Mouse (Mus musculus) hindbrain, embryonic 12.5 days (tissue): ENCODE data around the gene Hdac4. TPM values are rescaled to one million over a fixed set of nuclear protein-coding genes. Genes with fewer than 3 reads are reported as not detected.

ENCODE experiments used
- ATAC-seq: fragments of 200-750 bp; cut with Nextera tagmentation; 2 replicates; pipeline ENCODE4 v1.8.0; 2017; ENCODE audit warnings: moderate TSS enrichment; ENCODE audit not compliant: low FRiP score
- H3K27ac ChIP-seq: fragments of 300-500 bp; sonication (generic); 2 replicates; pipeline ENCODE4 v1.5.1; 2016; ENCODE audit warnings: mild to moderate bottlenecking
- H3K27me3 ChIP-seq: fragments of 300-500 bp; sonication (generic); 2 replicates; pipeline ENCODE4 v1.6.1; 2016; ENCODE audit warnings: mild to moderate bottlenecking
- H3K36me3 ChIP-seq: fragments of 300-500 bp; sonication (generic); 2 replicates; pipeline ENCODE4 v1.6.1; 2016; ENCODE audit warnings: mild to moderate bottlenecking
- H3K4me1 ChIP-seq: fragments of 300-500 bp; sonication (generic); 2 replicates; pipeline ENCODE4 v1.6.1; 2016
- H3K4me2 ChIP-seq: fragments of 300-500 bp; sonication (generic); replicated peaks from 2 replicates; pipeline ENCODE4 v1.6.1; 2016; ENCODE audit warnings: mild to moderate bottlenecking
- H3K4me3 ChIP-seq: fragments of 300-500 bp; sonication (generic); 2 replicates; pipeline ENCODE4 v1.5.1; 2016; ENCODE audit warnings: mild to moderate bottlenecking
- H3K9ac ChIP-seq: fragments of 300-500 bp; sonication (generic); 2 replicates; pipeline ENCODE4 v1.6.1; 2016; ENCODE audit warnings: mild to moderate bottlenecking, moderate library complexity
- H3K9me3 ChIP-seq: fragments of 300-500 bp; sonication (generic); replicated peaks from 2 replicates; pipeline ENCODE4 v1.6.1; 2016; ENCODE audit warnings: mild to moderate bottlenecking
- WGBS: fragments of 180-500 bp; shearing (Covaris S2); methylation state at CpG from one replicate; pipeline ENCODE4 v1.1.7; 2016; 5-methylcytosine and 5-hydroxymethylcytosine counted together
- polyA plus RNA-seq: library from polyadenylated mRNA; unstranded; fragments of >200 nt; fragmentation: Nextera tagmentation; extraction: Ambion mirVana; gene quantifications from 2 replicates; pipeline ENCODE4 v1.2.1, GENCODE M21; 2016

The Hdac4 gene
- polyA plus RNA-seq, 1 experiment from 2014 or later, result 25.5 TPM

DNA sequence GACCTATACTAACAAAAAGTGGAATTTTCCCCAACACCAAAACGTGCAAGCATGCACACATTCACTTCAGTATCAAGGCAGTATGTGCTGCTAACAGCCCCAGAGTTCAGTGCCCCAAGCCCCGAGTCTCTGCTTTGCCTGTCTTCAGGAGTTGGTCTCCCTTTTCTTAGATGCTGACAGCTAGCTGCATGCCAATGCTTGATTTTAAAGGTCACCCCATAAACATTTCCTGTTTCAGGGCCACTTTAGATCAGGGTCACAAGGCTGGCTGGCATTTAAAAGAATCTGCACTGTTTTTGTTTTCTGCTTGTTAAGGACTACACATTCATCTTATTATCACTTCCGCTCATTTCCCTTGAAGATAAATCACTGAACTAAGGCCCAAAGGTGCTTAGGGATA is 92.1 kb downstream of the Hdac4 start:
- H3K27me3 ChIP-seq, result no peaks in the 10 kb centered on the region
- peaks cover 8% of the 10 kb centered on the region; the same call in 1 of the 2 replicates for H3K4me1 ChIP-seq
- no peak overlapping the region for H3K27ac ChIP-seq
- ATAC-seq, result no peak
- H3K4me2 ChIP-seq, result no peak overlapping the region
- no peak overlapping the region for H3K4me3 ChIP-seq
- H3K9me3 ChIP-seq, result no peaks in the 10 kb centered on the region
- H3K9ac ChIP-seq, result no peak overlapping the region
- 87% methylated on average over 3 of the region's 3 CpGs for WGBS
- H3K36me3 ChIP-seq, result no peaks in the 10 kb centered on the region

DNA sequence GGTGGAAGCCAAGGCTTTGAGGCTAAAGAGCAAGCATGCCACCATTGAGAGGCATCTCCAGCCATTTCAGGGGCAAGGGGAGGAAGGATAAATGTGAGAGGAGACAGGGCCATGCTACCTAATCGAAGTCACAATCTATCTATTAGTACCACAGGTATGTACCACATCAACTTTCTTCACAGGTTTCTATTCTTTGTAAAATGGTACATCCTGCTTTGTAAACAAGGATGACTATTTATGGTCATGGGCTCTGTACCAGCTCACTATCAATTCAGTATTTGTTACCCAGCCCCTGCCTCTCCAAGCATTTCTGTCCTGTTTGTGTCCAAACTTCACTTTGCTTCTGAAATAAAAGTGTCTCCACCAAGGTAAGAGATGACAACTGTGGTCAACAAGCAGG is 92.7 kb downstream of the Hdac4 start:
- H3K4me1 ChIP-seq, result peaks cover 9% of the 10 kb centered on the region; the same call in 1 of the 2 replicates
- no peaks in the 10 kb centered on the region for H3K36me3 ChIP-seq
- H3K27me3 ChIP-seq, result no peaks in the 10 kb centered on the region
- H3K27ac ChIP-seq, result no peak overlapping the region
- H3K9me3 ChIP-seq, result no peaks in the 10 kb centered on the region
- H3K4me2 ChIP-seq, result no peak overlapping the region
- no peak overlapping the region for H3K4me3 ChIP-seq
- no peak for ATAC-seq
- H3K9ac ChIP-seq, result no peak overlapping the region
- 95% methylated on average over 1 of the region's 1 CpGs for WGBS

DNA sequence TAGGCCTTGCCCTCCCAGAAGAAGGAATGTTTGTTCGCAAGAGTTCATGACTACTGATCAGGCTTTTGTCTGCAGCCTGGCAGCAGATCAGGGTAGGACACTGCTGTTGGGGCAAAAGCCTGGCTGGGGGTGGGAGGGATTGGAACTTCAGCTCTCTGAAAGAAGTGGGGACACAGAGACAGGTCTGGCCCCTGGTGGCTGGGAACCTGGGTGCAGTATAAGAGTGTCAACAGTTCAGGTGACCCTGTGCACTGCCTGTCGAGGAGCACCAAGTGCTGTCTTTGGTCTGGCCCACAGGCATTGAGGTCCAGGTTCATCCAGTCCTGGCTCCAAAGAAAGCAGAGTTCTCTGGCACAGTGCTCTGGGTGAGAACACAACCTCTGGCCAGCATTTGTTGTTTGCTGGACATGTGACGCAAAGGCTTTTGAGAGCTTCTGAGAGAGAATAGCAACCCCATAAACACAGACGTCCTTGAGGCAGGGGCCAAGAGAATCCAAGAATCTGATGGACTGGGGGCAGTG is 95.1 kb downstream of the Hdac4 start:
- no peak overlapping the region for H3K27ac ChIP-seq
- no peak overlapping the region for H3K4me2 ChIP-seq
- H3K27me3 ChIP-seq, result no peaks in the 10 kb centered on the region
- H3K36me3 ChIP-seq, result no peaks in the 10 kb centered on the region
- ATAC-seq, result no peak
- no peak overlapping the region for H3K4me3 ChIP-seq
- H3K4me1 ChIP-seq, result peaks cover 12% of the 10 kb centered on the region; the same call in 1 of the 2 replicates
- no peak overlapping the region for H3K9ac ChIP-seq
- no peaks in the 10 kb centered on the region for H3K9me3 ChIP-seq
- WGBS, result 75% methylated on average over 4 of the region's 4 CpGs

DNA sequence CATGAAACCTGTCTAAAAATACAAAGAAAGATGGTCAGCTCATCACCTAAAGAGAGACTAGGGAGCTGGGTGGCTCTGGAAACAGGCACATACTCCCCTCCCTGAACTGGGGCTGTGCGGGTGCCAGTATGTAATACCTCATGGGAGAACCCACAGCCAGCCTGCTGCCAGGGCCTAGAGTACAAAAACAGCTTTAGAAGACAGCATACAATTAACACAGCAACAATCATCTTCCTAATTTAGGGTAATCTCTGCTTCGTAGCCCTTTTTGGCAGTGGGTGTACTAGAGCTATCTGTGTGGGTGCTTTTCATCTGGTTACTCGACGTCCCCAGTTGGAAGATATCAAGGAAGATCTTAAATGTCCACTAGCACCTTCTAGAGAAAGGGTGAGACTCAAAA is 95.5 kb downstream of the Hdac4 start:
- no peaks in the 10 kb centered on the region for H3K27me3 ChIP-seq
- no peaks in the 10 kb centered on the region for H3K9me3 ChIP-seq
- no peak overlapping the region for H3K9ac ChIP-seq
- 94% methylated on average over 4 of the region's 4 CpGs for WGBS
- no peak overlapping the region for H3K27ac ChIP-seq
- no peaks in the 10 kb centered on the region for H3K36me3 ChIP-seq
- H3K4me2 ChIP-seq, result no peak overlapping the region
- no peak overlapping the region for H3K4me3 ChIP-seq
- peaks cover 12% of the 10 kb centered on the region; the same call in 1 of the 2 replicates for H3K4me1 ChIP-seq
- ATAC-seq, result no peak

DNA sequence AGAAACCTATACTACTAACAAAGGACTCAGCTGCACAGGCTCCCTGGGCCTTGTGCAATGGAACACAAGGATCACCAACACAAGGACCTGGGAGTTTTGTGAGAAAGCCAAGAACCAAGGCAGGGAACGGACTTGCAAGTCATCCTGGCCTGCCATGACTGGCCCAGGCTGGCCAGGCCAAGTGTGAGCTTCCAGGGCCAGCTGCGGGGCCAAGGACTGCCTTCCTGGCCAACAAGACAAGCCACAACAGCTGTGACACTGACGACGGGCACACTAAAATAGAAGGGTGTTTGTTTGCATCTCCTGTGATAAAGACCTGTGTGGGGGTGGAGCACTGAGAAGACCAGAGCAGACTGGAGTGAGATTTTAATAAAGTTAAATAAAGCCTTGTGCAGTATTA is 96.0 kb downstream of the Hdac4 start:
- Histone ChIP-seq H3K36me3 (no peaks in the 10 kb centered on the region), H3K4me2 (no peak overlapping the region), H3K4me1 (peaks cover 12% of the 10 kb centered on the region; the same call in 1 of the 2 replicates), H3K27me3 (no peaks in the 10 kb centered on the region), H3K4me3 (no peak overlapping the region), H3K9me3 (no peaks in the 10 kb centered on the region), H3K9ac (no peak overlapping the region), H3K27ac (no peak overlapping the region)
- 80% methylated on average over 4 of the region's 4 CpGs for WGBS
- ATAC-seq, result no peak

DNA sequence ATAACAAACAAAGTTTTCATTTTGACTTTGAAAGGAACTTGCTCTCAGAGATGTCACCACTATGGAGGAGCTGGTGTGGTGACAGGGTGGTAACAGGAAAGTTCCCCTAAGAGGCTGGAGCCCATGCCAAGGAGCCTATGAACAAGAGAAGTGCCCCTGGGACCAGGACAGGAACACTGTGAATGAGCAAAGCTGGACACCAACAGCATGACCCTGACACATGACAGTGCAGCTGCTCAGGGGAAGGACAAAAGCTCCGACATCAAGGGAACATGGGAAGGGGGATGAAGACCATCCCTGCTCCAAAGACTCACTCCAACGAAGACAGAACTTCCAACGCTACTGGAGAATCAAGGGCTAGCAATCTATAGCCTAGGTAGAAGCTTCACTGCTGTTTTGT is 97.0 kb downstream of the Hdac4 start:
- Histone ChIP-seq H3K36me3 (no peaks in the 10 kb centered on the region), H3K4me3 (no peak overlapping the region), H3K4me1 (peaks cover 12% of the 10 kb centered on the region; the same call in 1 of the 2 replicates), H3K9me3 (no peaks in the 10 kb centered on the region), H3K9ac (no peak overlapping the region), H3K4me2 (no peak overlapping the region), H3K27me3 (no peaks in the 10 kb centered on the region), H3K27ac (no peak overlapping the region)
- ATAC-seq, result no peak
- WGBS, result 77% methylated on average over 3 of the region's 3 CpGs

DNA sequence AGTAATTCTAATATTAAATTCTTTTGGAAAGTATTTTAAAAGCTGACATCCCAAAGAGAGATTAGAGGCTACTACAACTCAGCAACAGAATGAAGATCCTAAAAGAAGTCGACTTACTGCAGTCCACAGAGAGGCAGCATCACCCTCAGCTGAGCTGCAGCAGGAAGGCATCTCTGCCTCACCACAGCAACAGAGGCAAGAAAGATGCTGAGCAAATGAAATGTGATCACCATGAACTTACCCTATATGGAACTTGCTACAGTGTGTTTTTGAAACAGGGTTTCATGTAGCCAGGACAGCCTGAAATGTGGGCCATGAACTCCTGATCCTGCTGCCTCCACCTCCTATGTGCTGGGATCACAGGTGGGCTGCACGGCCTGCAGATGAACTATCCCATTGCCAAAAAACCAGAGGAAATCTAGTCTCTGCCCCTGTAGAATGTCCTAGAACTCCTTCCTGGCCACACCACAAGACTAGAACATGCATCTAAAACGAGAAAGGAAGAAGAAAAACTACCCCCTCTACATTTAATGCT is 98.4 kb downstream of the Hdac4 start:
- WGBS, result 80% methylated on average over 3 of the region's 3 CpGs
- H3K27ac ChIP-seq, result no peak overlapping the region
- no peak for ATAC-seq
- H3K4me1 ChIP-seq, result peaks cover 12% of the 10 kb centered on the region; the same call in 1 of the 2 replicates
- no peaks in the 10 kb centered on the region for H3K36me3 ChIP-seq
- no peak overlapping the region for H3K9ac ChIP-seq
- H3K4me2 ChIP-seq, result no peak overlapping the region
- H3K9me3 ChIP-seq, result no peaks in the 10 kb centered on the region
- H3K4me3 ChIP-seq, result no peak overlapping the region
- H3K27me3 ChIP-seq, result no peaks in the 10 kb centered on the region

DNA sequence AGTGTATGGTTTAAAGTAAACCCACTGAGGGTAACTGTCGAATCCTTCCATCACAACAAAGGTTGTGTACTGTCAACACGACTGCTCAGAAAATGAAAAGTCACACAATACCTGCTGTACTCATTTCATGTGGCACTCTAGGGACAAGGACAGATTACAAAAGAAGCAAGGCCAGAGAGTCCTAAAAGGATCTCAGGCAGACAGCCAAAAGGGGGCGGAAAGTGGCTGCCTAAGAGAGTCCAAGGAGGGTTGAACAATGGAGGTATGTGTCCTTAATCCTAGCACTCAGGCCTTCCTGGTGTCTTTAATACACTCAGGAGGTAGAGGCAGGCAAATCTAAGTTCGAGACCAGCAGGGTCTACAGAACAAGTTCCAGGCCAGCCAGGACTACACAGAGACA is 103.2 kb downstream of the Hdac4 start:
- Histone ChIP-seq H3K9ac (no peak overlapping the region), H3K4me3 (no peak overlapping the region), H3K36me3 (no peaks in the 10 kb centered on the region), H3K9me3 (no peaks in the 10 kb centered on the region), H3K4me1 (peaks cover 8% of the 10 kb centered on the region), H3K27me3 (no peaks in the 10 kb centered on the region), H3K27ac (no peak overlapping the region), H3K4me2 (no peak overlapping the region)
- no peak for ATAC-seq
- 92% methylated on average over 4 of the region's 4 CpGs for WGBS

DNA sequence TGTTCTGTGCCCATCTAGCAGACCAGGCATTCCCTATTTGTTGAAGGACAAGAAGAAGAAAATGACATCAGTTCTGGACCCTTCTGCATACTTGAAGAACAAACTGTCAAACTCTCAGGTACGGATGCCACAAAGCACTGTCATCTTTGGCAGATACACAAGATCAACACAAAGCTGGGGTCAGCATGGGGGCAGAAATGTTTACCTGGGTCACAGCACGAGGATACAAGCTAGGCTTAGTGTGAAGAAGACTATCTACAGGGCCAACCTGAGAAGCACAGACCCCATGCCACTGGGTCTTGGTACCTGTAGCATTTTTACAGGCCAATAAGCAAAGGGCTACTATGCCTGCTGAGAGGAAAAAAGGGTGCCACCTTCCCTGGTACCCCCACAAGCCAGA is 107.7 kb downstream of the Hdac4 start:
- H3K9me3 ChIP-seq, result no peaks in the 10 kb centered on the region
- ATAC-seq, result no peak
- H3K4me1 ChIP-seq, result peaks cover 23% of the 10 kb centered on the region
- no peak overlapping the region for H3K9ac ChIP-seq
- no peak overlapping the region for H3K4me2 ChIP-seq
- no peak overlapping the region for H3K4me3 ChIP-seq
- WGBS, result 77% methylated on average over 2 of the region's 2 CpGs
- no peak overlapping the region for H3K27ac ChIP-seq
- no peaks in the 10 kb centered on the region for H3K27me3 ChIP-seq
- H3K36me3 ChIP-seq, result no peaks in the 10 kb centered on the region

DNA sequence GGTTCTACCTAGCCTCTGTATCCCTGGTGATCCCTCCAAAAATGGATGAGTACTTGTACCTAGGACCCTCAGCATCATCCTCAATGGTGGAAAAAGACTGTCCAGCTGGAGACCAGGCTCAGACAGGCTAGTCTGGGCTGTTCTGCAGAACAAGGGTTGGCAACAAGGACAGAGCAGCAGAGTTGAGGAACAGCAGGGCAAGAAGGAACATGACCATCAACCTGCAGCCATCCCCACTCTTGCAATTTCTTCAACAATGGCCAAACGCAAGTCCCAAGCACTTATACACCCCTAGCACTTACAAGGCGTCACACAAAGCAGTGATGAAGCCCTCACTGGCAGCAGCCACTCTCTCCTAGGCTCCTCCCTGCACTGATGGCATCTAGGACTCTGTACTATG is 108.2 kb downstream of the Hdac4 start:
- ATAC-seq, result no peak
- Histone ChIP-seq H3K27me3 (no peaks in the 10 kb centered on the region), H3K9ac (no peak overlapping the region), H3K9me3 (no peaks in the 10 kb centered on the region), H3K36me3 (no peaks in the 10 kb centered on the region), H3K4me1 (peaks cover 23% of the 10 kb centered on the region), H3K4me3 (no peak overlapping the region), H3K27ac (no peak overlapping the region), H3K4me2 (no peak overlapping the region)
- WGBS, result 82% methylated on average over 2 of the region's 2 CpGs

DNA sequence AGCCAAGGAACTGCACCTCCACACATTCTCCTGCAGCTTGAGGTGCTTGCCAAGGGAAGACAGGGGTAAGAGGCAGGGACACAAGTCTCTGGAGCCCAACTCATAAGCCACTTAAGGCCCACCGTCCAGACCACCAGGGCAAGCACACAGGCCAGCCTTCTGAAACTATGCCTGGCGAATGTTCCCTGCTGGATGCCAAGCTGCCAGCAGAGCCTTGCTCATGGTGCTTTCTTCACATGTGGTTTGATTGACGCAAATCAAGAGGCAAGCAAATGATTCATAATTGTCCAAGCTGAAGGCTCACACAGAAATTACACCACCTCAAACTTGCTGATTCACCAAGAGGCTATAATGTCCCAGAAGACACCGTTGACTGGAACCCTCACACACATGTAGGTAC is 108.7 kb downstream of the Hdac4 start:
- Histone ChIP-seq H3K27ac (no peak overlapping the region), H3K36me3 (no peaks in the 10 kb centered on the region), H3K4me1 (peaks cover 23% of the 10 kb centered on the region), H3K4me2 (no peak overlapping the region), H3K4me3 (no peak overlapping the region), H3K9me3 (no peaks in the 10 kb centered on the region), H3K27me3 (no peaks in the 10 kb centered on the region), H3K9ac (no peak overlapping the region)
- 84% methylated on average over 4 of the region's 4 CpGs for WGBS
- no peak for ATAC-seq

DNA sequence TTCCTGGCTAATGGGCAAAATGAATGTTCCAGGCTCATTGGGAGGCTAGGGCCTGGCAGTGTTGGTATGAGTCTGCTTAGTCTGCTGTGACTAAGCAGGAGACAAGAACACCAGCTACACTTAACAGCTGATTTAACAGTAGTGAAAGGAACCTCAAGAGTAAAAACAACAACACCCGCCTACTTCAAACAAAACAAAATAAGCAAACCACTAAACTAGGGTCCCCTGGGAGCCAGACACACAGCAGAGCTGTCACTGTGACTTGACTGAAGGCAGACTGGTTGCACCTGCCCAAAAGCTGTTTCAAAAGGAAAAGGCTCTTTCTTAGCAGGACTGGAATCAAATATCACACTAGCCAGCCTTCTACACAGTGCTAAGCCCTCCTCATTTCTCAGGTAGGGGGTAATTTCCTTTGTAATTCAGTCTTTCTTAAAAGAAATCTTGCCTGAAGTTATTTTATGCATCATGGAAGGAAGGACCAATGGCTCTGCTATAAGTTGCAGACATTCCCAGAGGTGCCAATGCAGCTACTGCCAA is 109.2 kb downstream of the Hdac4 start:
- no peaks in the 10 kb centered on the region for H3K27me3 ChIP-seq
- no peaks in the 10 kb centered on the region for H3K36me3 ChIP-seq
- H3K4me2 ChIP-seq, result no peak overlapping the region
- no peak overlapping the region for H3K9ac ChIP-seq
- no peak overlapping the region for H3K4me3 ChIP-seq
- WGBS, result 38% methylated on average over 1 of the region's 1 CpGs
- H3K4me1 ChIP-seq, result peaks cover 23% of the 10 kb centered on the region
- 0 out of 2 replicates have a peak overlapping the region, but pooled peaks have one; percentile 1 for H3K27ac ChIP-seq
- ATAC-seq, result no peak
- H3K9me3 ChIP-seq, result no peaks in the 10 kb centered on the region

DNA sequence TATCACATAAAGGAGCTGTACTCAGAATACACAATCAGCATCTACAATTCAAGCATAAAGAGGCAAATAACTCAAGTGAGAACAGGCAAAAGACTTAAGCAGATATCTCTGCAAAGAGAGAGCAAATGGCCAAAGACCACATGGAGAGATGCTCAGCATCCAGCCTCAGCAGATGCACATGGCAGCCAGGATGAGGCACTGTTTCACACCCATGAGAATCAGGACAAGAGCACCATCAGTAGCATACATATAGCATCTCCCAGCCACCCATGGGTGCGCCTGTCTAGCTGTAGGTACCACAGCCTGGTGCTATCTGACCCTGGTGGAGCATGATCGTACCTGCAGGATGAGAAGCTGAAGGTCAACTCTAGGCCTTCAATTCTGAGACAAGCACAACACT is 110.8 kb downstream of the Hdac4 start:
- H3K27ac ChIP-seq, result no peak overlapping the region

More for the DNA sequence above, 110.8 kb downstream of the Hdac4 start:
- Histone ChIP-seq H3K4me3 (no peak overlapping the region), H3K9me3 (no peaks in the 10 kb centered on the region), H3K36me3 (no peaks in the 10 kb centered on the region), H3K9ac (no peak overlapping the region), H3K4me1 (peaks cover 18% of the 10 kb centered on the region), H3K4me2 (no peak overlapping the region), H3K27me3 (no peaks in the 10 kb centered on the region)
- WGBS, result 98% methylated on average over 2 of the region's 2 CpGs
- ATAC-seq, result no peak
